Mouse (Mus musculus) lung, embryonic 14.5 days (tissue): ENCODE measurements around the gene Ndufv2. TPM values are rescaled to one million over a fixed set of nuclear protein-coding genes. Genes with fewer than 3 reads are reported as not detected.

Source experiments
- ATAC-seq: fragments of 200-750 bp; cut with Nextera tagmentation; 2 replicates; pipeline ENCODE4 v1.8.0; 2017; ENCODE audit warnings: mild to moderate bottlenecking, moderate TSS enrichment, moderate library complexity; ENCODE audit not compliant: insufficient read depth
- DNase-seq: peaks from one replicate; pipeline ENCODE4 v3.0.0-alpha.2; 2015
- H3K27ac ChIP-seq: fragments of 300-500 bp; sonication (generic); 2 replicates; pipeline ENCODE4 v1.5.1; 2014; ENCODE audit warnings: low read depth, mild to moderate bottlenecking, moderate library complexity
- H3K27me3 ChIP-seq: fragments of 300-500 bp; sonication (generic); 2 replicates; pipeline ENCODE4 v1.6.1; 2014; ENCODE audit warnings: low read length, control low read depth; ENCODE audit not compliant: insufficient read depth
- H3K36me3 ChIP-seq: fragments of 300-500 bp; sonication (generic); 2 replicates; pipeline ENCODE4 v1.6.1; 2014; ENCODE audit warnings: control low read depth; ENCODE audit not compliant: insufficient read depth
- H3K4me1 ChIP-seq: fragments of 300-500 bp; sonication (generic); 2 replicates; pipeline ENCODE4 v1.6.1; 2014; ENCODE audit warnings: antibody characterized with exemption, control low read depth; ENCODE audit not compliant: insufficient read depth
- H3K4me2 ChIP-seq: fragments of 300-500 bp; sonication (generic); 2 replicates; pipeline ENCODE4 v1.6.1; 2014; ENCODE audit warnings: mild to moderate bottlenecking
- H3K4me3 ChIP-seq: fragments of 300-500 bp; sonication (generic); 2 replicates; pipeline ENCODE4 v1.5.1; 2014; ENCODE audit warnings: low read depth, low read length
- H3K9ac ChIP-seq: fragments of 300-500 bp; sonication (generic); 2 replicates; pipeline ENCODE4 v1.6.1; 2014
- H3K9me3 ChIP-seq: fragments of 300-500 bp; sonication (generic); 2 replicates; pipeline ENCODE4 v1.6.1; 2016; ENCODE audit warnings: low read depth, low read length, control low read depth
- CTCF ChIP-seq: IDR thresholded peaks from 2 replicates; pipeline ENCODE4 v1.5.1; 2016; ENCODE audit warnings: antibody characterized with exemption, low read depth
- WGBS: fragments of 180-500 bp; shearing (Covaris S2); extraction: QIAGEN DNeasy Blood & Tissue Kit; methylation state at CpG from one replicate; pipeline ENCODE4 v1.1.7; 2014; 5-methylcytosine and 5-hydroxymethylcytosine counted together
- polyA plus RNA-seq: library from polyadenylated mRNA; unstranded; fragments of >200 nt; fragmentation: Nextera tagmentation; extraction: Ambion mirVana; gene quantifications from 2 replicates; pipeline ENCODE4 v1.2.1, GENCODE M21; 2014

The Ndufv2 gene
- polyA plus RNA-seq, 1 experiment from 2014 or later: 322 TPM

- Histone ChIP-seq H3K4me3 (no peak overlapping the region), H3K27me3 (no peaks in the 10 kb centered on the region), H3K4me2 (no peak overlapping the region), H3K36me3 (no peaks in the 10 kb centered on the region), H3K9me3 (no peaks in the 10 kb centered on the region), H3K27ac (no peak overlapping the region), H3K9ac (no peak overlapping the region), H3K4me1 (peaks cover 5% of the 10 kb centered on the region; the same call in 1 of the 2 replicates)
- ATAC-seq (no peak), DNase-seq (peak; percentile 90)
- 51% methylated on average over 10 of the region's 10 CpGs for WGBS
- TF ChIP-seq CTCF: peak; percentile 86
Observed at GRCm38 (mm10) chr17:66106601-66107267, 5.4 kb upstream of the Ndufv2 start.

GRCm38 (mm10) chr17:66104076-66104475 is 2.7 kb upstream of the Ndufv2 start:
- Histone ChIP-seq H3K36me3 (no peaks in the 10 kb centered on the region), H3K4me3 (no peak overlapping the region), H3K9ac (no peak overlapping the region), H3K27me3 (no peaks in the 10 kb centered on the region), H3K4me2 (no peak overlapping the region), H3K27ac (no peak overlapping the region), H3K4me1 (peaks cover 7% of the 10 kb centered on the region; the same call in 1 of the 2 replicates), H3K9me3 (no peaks in the 10 kb centered on the region)
- TF ChIP-seq CTCF: no peak
- ATAC-seq (no peak), DNase-seq (no peak)
- 82% methylated on average over 7 of the region's 7 CpGs for WGBS

DNA sequence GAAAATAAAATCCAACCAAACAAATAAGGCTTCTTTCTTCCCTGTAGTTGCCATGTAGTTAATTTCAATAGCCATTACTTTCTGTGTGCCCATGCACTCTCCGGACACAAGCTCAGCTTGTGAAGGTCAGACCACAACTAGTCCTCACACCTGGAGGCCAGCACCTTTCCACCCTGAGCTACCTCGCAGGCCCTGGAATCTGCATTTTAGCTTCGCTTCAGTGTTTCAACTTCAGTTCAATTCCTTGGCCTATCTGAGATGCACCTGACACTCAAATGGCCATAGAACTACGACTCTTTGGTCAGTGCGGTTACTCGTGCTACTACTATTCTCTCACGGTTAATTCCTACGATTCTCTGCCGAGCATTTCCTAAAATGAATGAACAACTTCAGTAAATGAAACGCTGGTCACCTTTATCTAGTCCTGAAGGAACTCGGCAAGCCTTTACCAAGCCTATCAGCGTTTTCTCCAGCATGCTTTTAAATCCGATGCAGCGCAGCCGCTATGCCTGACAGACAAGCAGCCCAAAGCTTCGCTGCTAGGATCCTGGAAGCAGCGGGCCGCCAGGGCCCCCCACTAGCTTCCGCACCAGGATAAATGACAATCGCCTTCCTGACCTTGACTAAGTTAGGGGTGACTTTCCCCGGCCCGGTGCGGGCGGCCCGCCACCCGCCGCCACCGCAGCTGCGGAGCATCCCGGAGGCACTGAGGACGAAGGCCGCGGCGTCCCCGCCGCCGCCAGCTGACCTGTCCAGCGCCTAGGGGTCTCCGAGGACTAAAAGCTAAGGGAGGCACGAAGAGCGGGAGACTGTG is 586 bp downstream of the Ndufv2 start:
- Histone ChIP-seq H3K4me2 (peak overlapping the region; percentile 96), H3K9me3 (no peaks in the 10 kb centered on the region), H3K27me3 (no peaks in the 10 kb centered on the region), H3K4me1 (peaks cover 7% of the 10 kb centered on the region; the same call in 1 of the 2 replicates), H3K4me3 (peak overlapping the region; percentile 91), H3K27ac (peak overlapping the region; percentile 93), H3K9ac (peak overlapping the region; percentile 94), H3K36me3 (no peaks in the 10 kb centered on the region)
- ATAC-seq (no peak), DNase-seq (peak; percentile 54)
- TF ChIP-seq CTCF: no peak
- under 1% methylated on average over 41 of the region's 41 CpGs for WGBS

- no peak for DNase-seq
- Histone ChIP-seq H3K36me3 (peaks cover 31% of the 10 kb centered on the region), H3K4me3 (no peak overlapping the region), H3K4me2 (no peak overlapping the region), H3K4me1 (no peaks in the 10 kb centered on the region), H3K9me3 (no peaks in the 10 kb centered on the region), H3K27ac (no peak overlapping the region), H3K9ac (no peak overlapping the region), H3K27me3 (no peaks in the 10 kb centered on the region)
- TF ChIP-seq CTCF: no peak
- 75% methylated on average over 3 of the region's 3 CpGs for WGBS
- ATAC-seq: no peak
Observed at GRCm38 (mm10) chr17:66092664-66093063, 8.7 kb downstream of the Ndufv2 start.

DNA sequence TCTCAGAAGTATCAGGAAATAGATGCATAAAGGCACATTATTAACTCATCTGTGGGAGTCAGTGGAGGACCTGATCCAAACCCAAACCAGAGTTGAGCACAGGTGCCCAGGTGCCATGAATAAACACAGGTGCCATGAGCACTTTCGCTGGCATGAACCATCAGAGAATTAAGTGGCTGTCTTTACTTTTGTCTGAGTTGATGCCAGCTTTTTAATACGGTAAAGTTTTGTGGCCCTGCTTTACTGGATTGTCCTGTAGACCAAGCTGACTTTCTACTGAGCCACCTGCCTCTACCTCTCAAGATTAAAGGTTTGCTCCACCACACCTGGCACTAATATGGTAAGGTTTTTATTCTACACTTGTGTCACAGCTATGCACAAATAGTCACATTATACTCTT is 9.3 kb downstream of the Ndufv2 start:
- Histone ChIP-seq H3K27ac (no peak overlapping the region), H3K9me3 (no peaks in the 10 kb centered on the region), H3K36me3 (peaks cover 36% of the 10 kb centered on the region), H3K4me1 (no peaks in the 10 kb centered on the region), H3K27me3 (no peaks in the 10 kb centered on the region), H3K4me2 (no peak overlapping the region), H3K4me3 (no peak overlapping the region), H3K9ac (no peak overlapping the region)
- DNase-seq: no peak
- ATAC-seq: no peak
- TF ChIP-seq CTCF: no peak
- WGBS: 91% methylated on average over 2 of the region's 2 CpGs

GRCm38 (mm10) chr17:66091392-66091791 is 10.0 kb downstream of the Ndufv2 start:
- no peak for TF ChIP-seq CTCF
- Histone ChIP-seq H3K4me1 (no peaks in the 10 kb centered on the region), H3K9me3 (no peaks in the 10 kb centered on the region), H3K27me3 (no peaks in the 10 kb centered on the region), H3K4me3 (no peak overlapping the region), H3K9ac (no peak overlapping the region), H3K36me3 (peaks cover 38% of the 10 kb centered on the region), H3K27ac (no peak overlapping the region), H3K4me2 (no peak overlapping the region)
- 91% methylated on average over 2 of the region's 2 CpGs for WGBS
- DNase-seq (no peak), ATAC-seq (no peak)

- Histone ChIP-seq H3K27me3 (no peaks in the 10 kb centered on the region), H3K4me1 (no peaks in the 10 kb centered on the region), H3K9me3 (no peaks in the 10 kb centered on the region), H3K36me3 (peaks cover 47% of the 10 kb centered on the region), H3K27ac (no peak overlapping the region), H3K4me3 (no peak overlapping the region), H3K4me2 (no peak overlapping the region), H3K9ac (no peak overlapping the region)
- ATAC-seq (no peak), DNase-seq (no peak)
- TF ChIP-seq CTCF: no peak
Observed at GRCm38 (mm10) chr17:66090251-66090650, 11.1 kb downstream of the Ndufv2 start.
